Mouse (Mus musculus) gonadal fat pad, adult 2 months (tissue): ENCODE results near the gene Taar2. TPM values are rescaled to one million over a fixed set of nuclear protein-coding genes. Genes with fewer than 3 reads are reported as not detected.

Source experiments
- DNase-seq: peaks from one replicate; pipeline ENCODE4 v3.0.0-alpha.2; 2012; ENCODE audit warnings: low read depth
- polyA plus RNA-seq: library from polyadenylated mRNA; depleted of rRNA; stranded (reverse); fragments of >200 nt; gene quantifications from 2 replicates; pipeline ENCODE4 v1.2.3, GENCODE M21; 2012; rRNA removed

The Taar2 gene
- polyA plus RNA-seq, 1 experiment: not detected

GRCm38 (mm10) chr10:23978901-23979705 is 40.7 kb downstream of the Taar2 start:
- DNase-seq: no peak

GRCm38 (mm10) chr10:23985546-23985945 is 47.2 kb downstream of the Taar2 start, which contains the start of gene Taar6:
Gene Taar6 (minus strand): TSS chr10:23985646.
- no peak for DNase-seq

GRCm38 (mm10) chr10:23986419-23986818 is 48.0 kb downstream of the Taar2 start:
- no peak for DNase-seq

Other genes starting within 250 kb of the Taar2 start
- gene Rps12, start 151.3 kb upstream of the Taar2 start, polyA plus RNA-seq: 1,188 and 1,497 TPM in 2 replicates
- 18.6 and 28.4 TPM in 2 replicates for gene Slc18b1, start 141.6 kb upstream of the Taar2 start, polyA plus RNA-seq
- gene Vnn3, start 87.1 kb upstream of the Taar2 start, polyA plus RNA-seq: 8.1 and 9.3 TPM in 2 replicates
- gene Vnn1, start 43.9 kb upstream of the Taar2 start, polyA plus RNA-seq: 2.3 and 2.8 TPM in 2 replicates
- gene Taar1, start 18.2 kb upstream of the Taar2 start, polyA plus RNA-seq: not detected in 2 replicates
- not detected in 2 replicates for gene Taar3, start 11.0 kb downstream of the Taar2 start, polyA plus RNA-seq
- gene Taar4, start 21.9 kb downstream of the Taar2 start, polyA plus RNA-seq: 0.14 TPM in 1 of 2 replicates, not detected in the other
- not detected in 2 replicates for gene Taar5, start 32.1 kb downstream of the Taar2 start, polyA plus RNA-seq
- not detected in 2 replicates for gene Taar6, start 47.1 kb downstream of the Taar2 start, polyA plus RNA-seq
- not detected in 2 replicates for gene Taar7a, start 54.9 kb downstream of the Taar2 start, polyA plus RNA-seq
- not detected in 2 replicates for gene Taar7b, start 61.4 kb downstream of the Taar2 start, polyA plus RNA-seq
- gene Taar7d, start 88.7 kb downstream of the Taar2 start, polyA plus RNA-seq: 0.11 TPM in 1 of 2 replicates, not detected in the other
- not detected in 2 replicates for gene Taar7e, start 99.0 kb downstream of the Taar2 start, polyA plus RNA-seq
- gene Taar7f, start 110.9 kb downstream of the Taar2 start, polyA plus RNA-seq: not detected in 2 replicates
- not detected in 2 replicates for gene Taar8a, start 137.9 kb downstream of the Taar2 start, polyA plus RNA-seq
- not detected in 2 replicates for gene Taar8b, start 153.7 kb downstream of the Taar2 start, polyA plus RNA-seq
- gene Taar8c, start 163.3 kb downstream of the Taar2 start, polyA plus RNA-seq: not detected in 2 replicates
- not detected in 2 replicates for gene Taar9, start 171.0 kb downstream of the Taar2 start, polyA plus RNA-seq
- 109 and 115 TPM in 2 replicates for gene Stx7, start 210.7 kb downstream of the Taar2 start, polyA plus RNA-seq